Mouse (Mus musculus): ENCODE results near the gene Rfx8. TPM values are rescaled to one million over a fixed set of nuclear protein-coding genes. Genes with fewer than 3 reads are reported as not detected.
"Not testable (repeated sequence)": the region's sequence is repeated elsewhere in the genome, so short reads cannot be mapped to it uniquely, and the experiment has no call there.

The Rfx8 gene
- polyA plus RNA-seq, 1 experiment from 2014 or later, result 0.13 TPM

DNA sequence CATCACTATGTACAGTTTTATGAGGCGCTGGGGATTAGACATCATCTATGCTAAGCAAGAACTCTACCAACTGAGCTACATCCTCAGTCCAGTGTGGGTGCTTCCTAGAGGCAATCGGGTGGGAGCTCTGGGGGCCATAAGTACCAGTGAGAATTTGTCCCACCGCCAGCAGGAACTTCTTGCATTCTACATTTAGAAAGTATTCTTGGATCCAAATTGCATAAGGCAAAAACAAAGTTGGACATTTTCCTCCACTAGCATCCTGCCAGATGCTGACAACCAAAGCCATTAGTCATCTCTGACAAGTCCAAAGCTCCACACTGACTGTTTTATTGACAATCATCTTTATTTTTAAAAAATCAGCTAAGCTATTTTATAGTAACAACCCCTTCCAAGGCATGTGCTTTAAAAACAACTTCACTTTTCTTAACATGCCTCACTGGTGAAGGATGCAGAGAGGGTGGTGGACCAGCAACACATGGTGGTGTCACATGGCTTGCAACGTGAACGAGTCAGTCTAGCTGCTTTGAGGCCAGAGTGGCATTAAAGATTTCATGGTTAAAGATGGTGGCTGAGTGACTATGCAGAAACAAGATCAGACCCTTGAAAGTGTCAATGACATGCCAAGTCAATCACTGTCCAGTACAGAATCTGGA lies 44.4 kb downstream of the Rfx8 start:
- Histone ChIP-seq H3K27me3 (ENCODE audit: control insufficient read depth, insufficient read depth, low read length) (no peaks in the 10 kb centered on the region), H3K9ac (replicated peaks; ENCODE audit: low read length) (no peak overlapping the region), H3K9me3 (ENCODE audit: control insufficient read depth, low read length) (no peaks in the 10 kb centered on the region), H3K27ac (replicated peaks; ENCODE audit: low read depth, low read length) (no peak overlapping the region), H3K4me3 (replicated peaks; ENCODE audit: low read depth, low read length) (no peak overlapping the region), H3K36me3 (ENCODE audit: control insufficient read depth, insufficient read depth, low read length) (no peaks in the 10 kb centered on the region), H3K4me2 (ENCODE audit: low read length) (no peak overlapping the region), H3K4me1 (ENCODE audit: control insufficient read depth, insufficient read depth, low read length) (no peaks in the 10 kb centered on the region)
- DNase-seq (no peak), ATAC-seq (ENCODE audit: low FRiP score, low TSS enrichment) (no peak)
- WGBS, result 94% methylated on average over 5 of the region's 5 CpGs

DNA sequence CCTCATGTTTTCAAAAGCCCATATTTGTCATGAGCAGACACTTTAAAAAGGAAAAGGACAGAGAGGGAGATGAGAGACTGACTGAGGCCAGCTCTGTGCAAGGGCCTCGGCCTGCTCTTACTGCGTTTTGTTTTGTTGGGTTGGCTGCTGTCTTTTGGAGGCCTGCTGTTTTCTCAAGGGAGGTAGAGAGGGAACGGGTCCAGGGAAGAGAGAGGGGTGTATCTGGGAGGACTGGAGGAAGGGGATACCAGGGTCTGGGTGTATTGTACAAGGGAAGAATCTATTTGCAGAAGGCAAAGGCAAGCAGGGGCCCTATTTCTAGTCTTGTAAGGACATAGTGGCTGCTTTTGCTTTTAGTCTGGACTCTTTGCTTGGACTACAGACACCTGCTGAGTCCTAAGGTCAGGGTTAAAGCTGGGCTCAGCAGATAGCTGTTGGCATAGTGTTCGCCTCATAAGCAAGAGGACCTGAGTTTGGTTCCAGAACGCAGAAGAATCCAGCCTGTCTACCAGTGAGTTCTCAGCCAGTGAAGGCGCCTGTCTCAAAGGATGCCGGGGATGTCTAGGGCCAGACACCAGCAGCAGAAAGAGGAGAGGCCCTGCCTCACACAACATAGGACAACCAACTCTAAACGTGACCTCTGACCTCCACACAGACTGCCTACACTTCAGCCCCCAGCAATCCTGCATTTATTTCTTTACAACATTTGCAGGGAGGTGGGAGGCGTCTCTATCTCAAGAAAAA lies 48.3 kb downstream of the Rfx8 start:
- Histone ChIP-seq H3K9ac (replicated peaks; ENCODE audit: low read length) (no peak overlapping the region), H3K27ac (replicated peaks; ENCODE audit: low read depth, low read length) (no peak overlapping the region), H3K4me2 (ENCODE audit: low read length) (no peak overlapping the region), H3K36me3 (ENCODE audit: control insufficient read depth, insufficient read depth, low read length) (no peaks in the 10 kb centered on the region), H3K27me3 (ENCODE audit: control insufficient read depth, insufficient read depth, low read length) (no peaks in the 10 kb centered on the region), H3K9me3 (ENCODE audit: control insufficient read depth, low read length) (no peaks in the 10 kb centered on the region), H3K4me1 (ENCODE audit: control insufficient read depth, insufficient read depth, low read length) (no peaks in the 10 kb centered on the region), H3K4me3 (replicated peaks; ENCODE audit: low read depth, low read length) (no peak overlapping the region)
- WGBS, result 72% methylated on average over 9 of the region's 9 CpGs
- no peak for ATAC-seq (ENCODE audit: low FRiP score, low TSS enrichment)
- no peak for DNase-seq

DNA sequence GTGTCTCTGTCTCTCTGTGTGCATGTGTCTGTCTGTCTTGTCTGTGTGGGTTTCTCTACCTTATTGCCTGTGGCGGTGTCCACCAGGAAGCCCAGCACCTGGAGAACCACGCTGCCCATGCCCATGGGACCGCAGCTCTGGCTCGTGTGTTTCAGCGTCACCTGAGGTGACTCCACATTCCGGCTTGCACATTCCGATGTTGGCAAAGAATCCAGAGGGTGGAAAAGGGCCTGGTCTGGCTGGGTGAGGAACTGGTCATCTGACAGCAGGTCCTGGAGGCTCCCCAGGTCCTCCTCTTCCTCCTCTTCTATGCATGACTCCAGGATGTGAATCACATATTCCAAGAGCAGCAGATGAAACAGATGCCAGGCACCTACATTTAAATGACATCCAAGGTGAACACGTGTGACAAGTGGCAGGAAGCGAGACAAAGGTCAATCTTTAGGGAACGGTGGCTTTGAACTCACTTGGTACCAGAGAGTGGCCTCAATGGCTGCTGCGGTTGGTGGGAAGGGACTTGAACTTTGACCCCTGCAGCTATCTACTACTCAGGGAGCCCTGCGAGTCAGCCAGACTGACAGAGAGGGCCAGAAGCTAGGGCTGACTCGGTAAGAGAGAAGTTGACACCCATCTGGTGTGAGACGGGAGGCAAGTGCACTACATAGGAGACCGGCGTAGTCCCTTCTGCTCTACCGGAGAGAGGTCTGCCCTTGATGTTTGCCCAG lies 50.4 kb downstream of the Rfx8 start:
- H3K36me3 ChIP-seq (ENCODE audit: control insufficient read depth, insufficient read depth, low read length), result no peaks in the 10 kb centered on the region
- H3K4me2 ChIP-seq (ENCODE audit: low read length), result no peak overlapping the region
- ATAC-seq (ENCODE audit: low FRiP score, low TSS enrichment) (no peak), DNase-seq (no peak)
- H3K4me1 ChIP-seq (ENCODE audit: control insufficient read depth, insufficient read depth, low read length), result no peaks in the 10 kb centered on the region
- H3K27ac ChIP-seq (replicated peaks; ENCODE audit: low read depth, low read length), result no peak overlapping the region
- 93% methylated on average over 17 of the region's 17 CpGs for WGBS
- no peaks in the 10 kb centered on the region for H3K27me3 ChIP-seq (ENCODE audit: control insufficient read depth, insufficient read depth, low read length)
- H3K4me3 ChIP-seq (replicated peaks; ENCODE audit: low read depth, low read length), result no peak overlapping the region
- no peak overlapping the region for H3K9ac ChIP-seq (replicated peaks; ENCODE audit: low read length)
- no peaks in the 10 kb centered on the region for H3K9me3 ChIP-seq (ENCODE audit: control insufficient read depth, low read length)

DNA sequence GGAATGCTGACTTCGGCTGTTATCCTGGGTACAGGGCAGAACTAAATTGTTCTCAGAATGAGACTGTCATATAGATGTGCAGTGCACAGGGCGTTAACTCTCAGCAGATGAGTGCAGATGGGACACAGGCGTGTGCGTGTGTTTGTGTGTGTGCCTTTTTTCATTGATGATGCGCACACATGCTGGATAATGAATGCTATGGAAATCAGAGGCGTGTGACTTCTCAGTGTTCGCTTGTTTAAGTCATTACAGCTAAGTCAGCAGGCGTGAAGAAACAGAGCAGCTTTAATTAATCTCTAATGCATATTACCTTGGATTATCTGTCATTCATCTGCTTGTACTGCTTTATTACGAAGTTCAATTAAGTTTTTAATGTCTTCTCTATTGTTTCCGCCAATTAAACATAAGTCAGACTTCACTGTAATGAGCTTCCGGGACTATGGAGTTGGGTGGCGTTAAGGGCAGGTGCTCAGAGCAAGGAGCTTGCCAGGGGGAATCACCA lies 54.0 kb downstream of the Rfx8 start:
- no peak for DNase-seq
- 76% methylated on average over 12 of the region's 12 CpGs for WGBS
- H3K27ac ChIP-seq (replicated peaks; ENCODE audit: low read depth, low read length), result no peak overlapping the region
- no peak overlapping the region for H3K4me2 ChIP-seq (ENCODE audit: low read length)
- no peak for ATAC-seq (ENCODE audit: low FRiP score, low TSS enrichment)
- no peaks in the 10 kb centered on the region for H3K27me3 ChIP-seq (ENCODE audit: control insufficient read depth, insufficient read depth, low read length)
- H3K4me1 ChIP-seq (ENCODE audit: control insufficient read depth, insufficient read depth, low read length), result no peaks in the 10 kb centered on the region
- H3K4me3 ChIP-seq (replicated peaks; ENCODE audit: low read depth, low read length), result no peak overlapping the region
- no peaks in the 10 kb centered on the region for H3K36me3 ChIP-seq (ENCODE audit: control insufficient read depth, insufficient read depth, low read length)
- H3K9ac ChIP-seq (replicated peaks; ENCODE audit: low read length), result no peak overlapping the region
- H3K9me3 ChIP-seq (ENCODE audit: control insufficient read depth, low read length), result no peaks in the 10 kb centered on the region

DNA sequence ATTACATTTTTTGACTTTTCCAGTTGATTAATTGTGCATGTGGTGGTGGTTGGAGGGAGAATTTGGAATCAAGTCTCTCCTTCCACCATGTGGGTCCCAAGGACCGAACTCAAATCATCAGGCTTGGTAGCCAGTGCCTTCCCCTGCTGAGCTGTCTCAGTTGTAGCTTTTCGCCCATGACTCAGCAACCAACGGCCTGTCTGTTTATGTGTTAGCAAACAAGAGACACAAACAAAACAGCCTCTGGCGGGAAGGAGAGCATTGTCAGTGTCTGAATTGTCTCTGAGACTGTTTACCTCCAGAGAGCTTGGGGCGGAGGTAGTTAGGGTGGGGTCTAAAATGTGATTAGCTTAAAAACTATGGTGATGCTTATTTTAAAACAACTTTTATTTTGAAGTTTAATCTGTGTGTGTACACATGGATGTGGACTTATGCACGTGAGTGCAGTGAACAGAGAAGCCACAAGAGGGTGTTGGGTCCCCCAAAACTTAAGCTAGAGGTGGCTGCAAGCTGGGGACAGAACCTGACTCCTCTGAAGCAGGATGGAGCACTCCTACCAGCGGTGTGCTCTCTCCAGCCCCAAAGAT lies 56.7 kb downstream of the Rfx8 start:
- Histone ChIP-seq H3K4me1 (ENCODE audit: control insufficient read depth, insufficient read depth, low read length) (no peaks in the 10 kb centered on the region), H3K9ac (replicated peaks; ENCODE audit: low read length) (no peak overlapping the region), H3K4me2 (ENCODE audit: low read length) (no peak overlapping the region), H3K9me3 (ENCODE audit: control insufficient read depth, low read length) (no peaks in the 10 kb centered on the region), H3K36me3 (ENCODE audit: control insufficient read depth, insufficient read depth, low read length) (no peaks in the 10 kb centered on the region), H3K27me3 (ENCODE audit: control insufficient read depth, insufficient read depth, low read length) (no peaks in the 10 kb centered on the region), H3K4me3 (replicated peaks; ENCODE audit: low read depth, low read length) (no peak overlapping the region), H3K27ac (replicated peaks; ENCODE audit: low read depth, low read length) (no peak overlapping the region)
- ATAC-seq (ENCODE audit: low FRiP score, low TSS enrichment) (no peak), DNase-seq (no peak)
- WGBS, result 93% methylated on average over 7 of the region's 7 CpGs

DNA sequence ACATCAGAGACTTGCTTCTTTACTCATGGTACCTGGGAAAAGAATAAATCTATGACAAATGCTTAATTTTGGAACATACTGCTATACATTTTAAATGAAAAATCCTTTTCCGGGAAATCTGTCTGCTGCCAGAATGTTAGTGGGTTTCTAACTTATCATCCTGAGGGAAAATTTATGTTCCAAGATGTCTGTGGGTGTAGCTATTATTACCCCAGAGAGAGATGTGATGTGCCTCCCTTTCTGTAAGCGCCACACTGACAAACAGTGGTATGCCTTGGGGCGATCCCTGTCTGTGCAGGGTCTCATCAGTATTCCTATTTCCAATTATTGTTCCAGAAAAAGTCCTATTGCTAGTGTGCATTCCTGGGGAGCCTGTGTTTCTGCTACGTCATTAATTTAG lies 57.7 kb downstream of the Rfx8 start:
- Histone ChIP-seq H3K4me2 (ENCODE audit: low read length) (no peak overlapping the region), H3K4me3 (replicated peaks; ENCODE audit: low read depth, low read length) (no peak overlapping the region), H3K27ac (replicated peaks; ENCODE audit: low read depth, low read length) (no peak overlapping the region; the same call in 1 of the 2 replicates), H3K9ac (replicated peaks; ENCODE audit: low read length) (no peak overlapping the region), H3K9me3 (ENCODE audit: control insufficient read depth, low read length) (no peaks in the 10 kb centered on the region; the same call in 1 of the 2 replicates), H3K4me1 (ENCODE audit: control insufficient read depth, insufficient read depth, low read length) (no peaks in the 10 kb centered on the region), H3K36me3 (ENCODE audit: control insufficient read depth, insufficient read depth, low read length) (no peaks in the 10 kb centered on the region), H3K27me3 (ENCODE audit: control insufficient read depth, insufficient read depth, low read length) (no peaks in the 10 kb centered on the region)
- ATAC-seq (ENCODE audit: low FRiP score, low TSS enrichment), result no peak; the same call in 1 of the 2 replicates
- DNase-seq, result peak; percentile 30
- 72% methylated on average over 4 of the region's 4 CpGs for WGBS

DNA sequence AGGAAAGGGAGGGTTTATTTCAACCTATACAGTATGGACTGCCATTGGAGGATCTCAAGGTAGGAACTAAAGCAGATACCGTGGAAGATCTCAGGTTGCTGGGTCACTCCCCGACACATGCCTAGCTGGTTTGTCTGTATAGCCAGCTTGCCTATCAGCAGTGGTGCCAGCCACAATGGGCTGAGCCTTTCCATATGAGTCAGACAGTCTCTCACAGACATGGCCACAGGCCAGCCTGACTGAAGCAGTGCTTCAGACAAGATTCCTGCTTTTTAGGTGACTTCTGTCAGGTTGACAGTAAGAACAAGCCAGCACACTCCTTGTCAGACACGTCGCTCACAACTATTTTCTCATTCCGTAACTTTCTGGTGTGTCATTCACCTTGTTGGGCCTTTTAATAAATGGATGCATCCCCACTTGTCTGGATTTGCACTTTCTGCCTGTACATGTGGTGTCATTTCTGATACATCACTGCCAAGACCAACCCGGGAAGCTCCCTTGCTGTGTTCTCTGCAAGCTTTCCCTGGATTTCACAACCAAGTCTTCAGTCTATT lies 63.7 kb downstream of the Rfx8 start:
- Histone ChIP-seq H3K36me3 (ENCODE audit: control insufficient read depth, insufficient read depth, low read length) (no peaks in the 10 kb centered on the region), H3K4me3 (replicated peaks; ENCODE audit: low read depth, low read length) (no peak overlapping the region), H3K27me3 (ENCODE audit: control insufficient read depth, insufficient read depth, low read length) (no peaks in the 10 kb centered on the region), H3K27ac (replicated peaks; ENCODE audit: low read depth, low read length) (no peak overlapping the region), H3K9me3 (ENCODE audit: control insufficient read depth, low read length) (no peaks in the 10 kb centered on the region; the same call in 1 of the 2 replicates), H3K9ac (replicated peaks; ENCODE audit: low read length) (no peak overlapping the region), H3K4me1 (ENCODE audit: control insufficient read depth, insufficient read depth, low read length) (no peaks in the 10 kb centered on the region), H3K4me2 (ENCODE audit: low read length) (no peak overlapping the region)
- ATAC-seq (ENCODE audit: low FRiP score, low TSS enrichment) (no peak), DNase-seq (no peak)
- WGBS, result 94% methylated on average over 6 of the region's 6 CpGs

DNA sequence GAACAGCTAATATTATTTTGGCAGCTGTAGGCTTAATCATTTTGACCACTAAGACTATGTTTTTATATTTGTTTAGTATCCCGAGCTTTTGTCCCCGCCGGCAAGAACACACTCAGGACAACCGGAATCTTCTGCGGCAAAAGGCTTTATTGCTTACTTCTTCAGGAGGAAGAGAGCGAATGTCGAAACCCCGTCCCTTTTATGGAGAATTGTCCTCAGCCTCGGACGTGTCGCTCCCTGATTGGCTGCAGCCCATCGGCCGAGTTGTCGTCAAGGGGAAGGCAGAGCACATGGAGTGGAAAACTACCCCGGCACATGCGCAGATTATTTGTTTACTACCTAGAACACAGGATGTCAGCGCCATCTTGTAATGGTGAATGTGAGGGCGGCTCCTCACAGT lies 65.9 kb downstream of the Rfx8 start:
- 88% methylated on average over 18 of the region's 18 CpGs for WGBS
- not testable (repeated sequence) for H3K9me3 ChIP-seq (ENCODE audit: control insufficient read depth, low read length); H3K36me3 ChIP-seq (ENCODE audit: control insufficient read depth, insufficient read depth, low read length); DNase-seq; H3K4me1 ChIP-seq (ENCODE audit: control insufficient read depth, insufficient read depth, low read length); H3K9ac ChIP-seq (replicated peaks; ENCODE audit: low read length); H3K4me3 ChIP-seq (replicated peaks; ENCODE audit: low read depth, low read length); H3K27ac ChIP-seq (replicated peaks; ENCODE audit: low read depth, low read length); H3K4me2 ChIP-seq (ENCODE audit: low read length); H3K27me3 ChIP-seq (ENCODE audit: control insufficient read depth, insufficient read depth, low read length); ATAC-seq (ENCODE audit: low FRiP score, low TSS enrichment)

All from midbrain, embryonic 14.5 days (tissue).